Mouse (Mus musculus): ENCODE measurements around the gene Gli2. TPM values are rescaled to one million over a fixed set of nuclear protein-coding genes. Genes with fewer than 3 reads are reported as not detected.

Gli2 gene
- total RNA-seq, 2 experiments from 2014 or later: 2.7 to 3.4 TPM

Small RNAs within 50 kb of the gene (microRNA-seq; reads per million reads assigned to microRNA genes)
- gene Mir6346: 0 reads per million in 2 experiments
